Mouse (Mus musculus) bone marrow macrophage, adult 2 months (primary cell): ENCODE results near the gene Ulbp1.
"Not testable (repeated sequence)": the region's sequence is repeated elsewhere in the genome, so short reads cannot be mapped to it uniquely, and the experiment has no call there.

Experiments used
- CTCF ChIP-seq: IDR thresholded peaks from 2 replicates; pipeline ENCODE4 v1.5.1; 2012; ENCODE audit warnings: low read depth, mild to moderate bottlenecking, low read length, moderate library complexity
- POLR2A ChIP-seq: IDR thresholded peaks from 2 replicates; pipeline ENCODE4 v1.6.1; 2012; ENCODE audit warnings: mild to moderate bottlenecking, low read depth, low read length, borderline replicate concordance

DNA sequence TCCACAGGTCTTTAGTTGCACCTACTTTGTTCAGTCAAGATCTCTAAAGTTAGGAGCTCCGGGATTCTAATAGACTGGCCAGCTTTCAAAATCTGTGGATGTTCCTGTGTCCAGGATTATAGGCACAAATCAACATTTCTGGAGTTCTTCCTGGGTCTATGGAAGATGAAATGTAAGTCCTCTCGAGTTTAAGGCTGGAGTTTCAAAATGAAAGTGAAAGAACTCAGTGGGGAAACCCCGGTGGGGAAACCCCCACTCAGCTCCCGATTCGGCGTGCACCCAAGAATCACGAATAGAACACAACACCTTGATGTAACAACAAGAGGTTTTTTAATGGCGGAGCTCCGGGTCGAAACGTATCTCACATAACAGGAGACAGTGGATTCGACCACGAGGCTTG, 787 bp upstream of the Ulbp1 start:
- not testable (repeated sequence) for TF ChIP-seq POLR2A, CTCF
